Mouse (Mus musculus) layer of hippocampus, adult 8-10 months (tissue): ENCODE measurements around the gene Olfr1219. TPM values are rescaled to one million over a fixed set of nuclear protein-coding genes. Genes with fewer than 3 reads are reported as not detected.

Experiments used
- DNase-seq, 2 experiments: peaks; one replicate each; pipeline ENCODE4 v3.0.0; 2022; ENCODE audit warnings: low spot score in 2 of 2
- total RNA-seq, 4 experiments: library from RNA; stranded (reverse); gene quantifications; 2 replicates each; pipeline ENCODE4 v1.2.4; 2022

The Olfr1219 gene
- total RNA-seq = not detected

DNA sequence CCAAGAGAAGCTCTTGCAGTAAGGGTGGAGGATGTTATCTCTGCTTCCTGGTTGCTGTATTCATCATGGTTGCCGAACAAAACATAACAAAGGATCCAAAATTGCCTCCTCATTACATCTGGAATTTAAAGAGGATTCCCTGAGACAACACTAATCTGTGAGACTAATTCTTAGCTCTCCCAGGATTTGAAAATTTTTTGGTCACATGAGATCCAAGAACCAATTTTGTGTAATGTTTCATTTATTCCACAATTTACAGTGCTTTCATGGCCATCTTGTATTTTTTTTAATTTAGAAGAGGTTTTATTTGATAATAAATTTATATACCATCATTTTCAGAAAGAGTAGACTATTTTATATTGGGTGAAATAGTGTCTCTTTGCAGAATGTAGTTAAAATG, at the start of gene Olfr1219:
TSS of gene Olfr1219 (minus strand) at position 101 of the 400 bp plus-strand sequence.
- no peak for DNase-seq

DNA sequence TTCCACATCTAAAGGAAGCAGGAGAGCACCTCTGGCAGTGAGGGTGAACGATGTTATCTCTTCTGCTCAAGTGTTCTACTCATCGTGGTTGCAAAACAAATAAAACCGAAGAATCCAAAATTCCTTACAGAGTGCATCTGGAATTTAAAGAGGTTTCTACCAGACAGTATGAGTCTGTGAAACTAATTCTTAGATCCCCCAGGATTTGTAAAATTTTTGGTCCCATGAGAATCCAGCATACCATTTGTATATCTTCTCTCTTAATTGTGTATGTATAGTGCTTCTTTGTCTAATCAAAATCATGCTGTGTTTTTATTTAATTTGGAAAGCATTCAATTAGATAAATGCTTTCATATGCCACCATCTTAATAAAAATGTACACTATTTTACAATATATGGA, 49.6 kb upstream of the Olfr1219 start, which contains the start of gene Olfr1222:
TSS of gene Olfr1222 (minus strand) at position 101 of the 400 bp plus-strand sequence.
- no peak for DNase-seq

DNA sequence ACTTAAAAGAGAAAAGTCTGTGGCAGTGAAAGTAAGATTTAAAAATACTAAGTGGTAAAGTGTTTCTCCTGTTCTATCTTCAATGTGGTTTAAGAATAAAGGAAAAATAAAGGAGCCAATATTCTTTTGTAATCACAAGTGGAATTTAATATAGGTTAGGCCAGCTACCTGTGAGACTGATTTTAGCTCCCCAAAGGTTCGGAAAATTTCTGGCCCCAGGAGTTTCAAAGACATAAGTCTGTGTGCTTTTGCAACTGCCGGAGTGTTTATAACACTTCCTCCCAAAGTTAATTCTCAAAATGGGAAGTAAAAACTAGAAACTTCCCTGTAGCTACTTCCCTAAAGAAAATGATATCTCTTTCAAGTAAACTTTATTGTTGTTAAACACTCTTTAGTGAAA, 33.9 kb upstream of the Olfr1219 start, which contains the start of gene Olfr1221:
TSS of gene Olfr1221 (minus strand) at position 101 of the 400 bp plus-strand sequence.
- no peak for DNase-seq

- no peak for DNase-seq
These were observed 23.4 kb upstream of the Olfr1219 start, which contains the start of gene Olfr1220 for GRCm38 (mm10) chr2:89106735-89107134. Gene Olfr1220 (minus strand): TSS chr2:89106835.

DNA sequence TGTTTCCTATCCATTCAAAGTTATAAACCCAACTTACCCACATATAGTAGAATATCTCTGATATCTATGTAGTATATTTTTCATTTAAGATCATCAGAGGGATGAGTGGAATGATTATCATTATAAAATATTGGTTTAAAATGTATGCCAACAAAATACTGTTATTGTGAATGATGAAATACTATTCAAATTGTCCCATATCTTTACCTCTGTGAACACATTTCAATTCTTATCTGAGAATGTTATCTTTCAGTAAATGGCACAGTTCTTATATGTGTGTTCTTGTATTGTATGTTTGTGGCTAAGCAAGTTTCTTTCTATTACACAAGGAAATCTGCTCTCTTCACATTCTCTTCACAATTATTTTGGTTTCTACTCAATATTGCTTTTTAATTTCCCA, 22.3 kb upstream of the Olfr1219 start:
- DNase-seq = no peak

DNA sequence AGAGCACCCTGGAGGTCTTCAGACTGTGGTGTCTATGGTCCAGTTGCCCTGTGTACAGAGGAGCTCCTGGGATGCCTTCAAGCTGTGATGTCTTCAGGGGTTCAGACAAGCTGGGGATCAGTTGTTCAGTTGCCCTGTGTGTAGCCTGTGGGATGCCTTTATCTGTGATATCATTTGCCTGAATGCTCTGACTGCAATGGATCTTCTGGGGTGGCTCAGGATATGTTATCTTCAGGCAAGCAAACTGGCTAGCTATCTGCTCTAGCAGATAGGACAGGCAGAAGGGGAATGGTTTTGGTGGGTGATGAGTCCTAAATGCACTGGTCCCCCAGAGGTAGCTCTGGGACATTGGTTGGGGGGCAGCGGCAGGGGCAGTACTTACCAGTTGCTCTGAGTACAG, 10.5 kb upstream of the Olfr1219 start:
- no peak for DNase-seq

DNA sequence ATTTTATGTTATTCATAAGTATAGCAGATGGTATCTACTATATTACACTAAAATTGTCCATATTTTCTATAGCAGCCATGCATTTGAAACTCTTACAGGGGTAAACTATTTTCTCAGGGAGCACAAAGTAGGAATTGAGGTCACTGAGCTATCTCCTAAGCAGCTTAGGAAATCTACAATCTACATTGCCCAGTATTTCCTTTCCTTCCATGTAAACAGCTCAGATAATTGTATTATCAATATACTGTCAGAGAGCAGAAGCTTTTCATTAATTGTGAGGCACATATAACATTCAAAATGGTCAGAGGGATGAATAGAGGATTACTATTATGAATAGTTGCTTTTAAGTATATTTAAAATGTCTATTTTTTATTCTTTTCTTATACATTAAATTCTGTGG, 1.8 kb downstream of the Olfr1219 start:
- no peak for DNase-seq

- no peak for DNase-seq
These were observed 22.2 kb downstream of the Olfr1219 start, which contains the start of gene Olfr1218 for GRCm38 (mm10) chr2:89061087-89061486. Gene Olfr1218 (minus strand): TSS chr2:89061187.

DNA sequence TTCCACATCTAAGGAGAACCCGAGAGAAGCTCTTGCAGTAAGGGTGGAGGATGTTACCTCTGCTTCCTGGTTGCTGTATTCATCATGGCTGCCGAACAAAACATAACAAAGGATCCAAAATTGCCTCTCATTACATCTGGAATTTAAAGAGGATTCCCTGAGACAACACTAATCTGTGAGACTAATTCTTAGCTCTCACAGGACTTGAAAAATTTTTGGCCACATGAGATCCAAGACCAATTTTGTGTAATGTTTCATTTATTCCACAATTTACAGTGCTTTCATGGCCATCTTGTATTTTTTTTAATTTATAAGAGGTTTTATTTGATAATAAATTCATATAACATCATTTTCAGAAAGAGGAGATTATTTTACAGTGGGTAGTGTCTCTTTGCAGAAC, 51.3 kb downstream of the Olfr1219 start, which contains the start of gene Olfr1217:
TSS of gene Olfr1217 (minus strand) at position 101 of the 400 bp plus-strand sequence.
- DNase-seq = no peak

Other genes with a start within 250 kb of the Olfr1219 start
- gene Olfr1204, start 234.2 kb downstream of the Olfr1219 start, total RNA-seq = not detected
- gene Olfr1206, start 220.3 kb downstream of the Olfr1219 start, total RNA-seq = not detected
- not detected for gene Olfr1208, start 181.2 kb downstream of the Olfr1219 start, total RNA-seq
- gene Olfr1209, start 168.4 kb downstream of the Olfr1219 start, total RNA-seq = not detected
- not detected for gene Olfr1211, start 145.4 kb downstream of the Olfr1219 start, total RNA-seq
- gene Olfr1212, start 129.5 kb downstream of the Olfr1219 start, total RNA-seq = not detected
- gene Gm13762, start 103.2 kb downstream of the Olfr1219 start, total RNA-seq = not detected
- not detected for gene Olfr1214, start 90.9 kb downstream of the Olfr1219 start, total RNA-seq
- not detected for gene Olfr1215, start 76.5 kb downstream of the Olfr1219 start, total RNA-seq
- gene Olfr1216, start 65.2 kb downstream of the Olfr1219 start, total RNA-seq = not detected
- gene Olfr1217, start 51.4 kb downstream of the Olfr1219 start, total RNA-seq = not detected
- gene Olfr1218, start 22.3 kb downstream of the Olfr1219 start, total RNA-seq = not detected
- gene Olfr1220, start 23.3 kb upstream of the Olfr1219 start, total RNA-seq = not detected
- gene Olfr1221, start 33.8 kb upstream of the Olfr1219 start, total RNA-seq = not detected
- not detected for gene Olfr1222, start 49.5 kb upstream of the Olfr1219 start, total RNA-seq
- gene Olfr1223, start 68.0 kb upstream of the Olfr1219 start, total RNA-seq = not detected
- gene Olfr1224-ps1, start 80.6 kb upstream of the Olfr1219 start, total RNA-seq = not detected
- gene Olfr1225, start 91.2 kb upstream of the Olfr1219 start, total RNA-seq = not detected
- not detected for gene Olfr1226, start 116.5 kb upstream of the Olfr1219 start, total RNA-seq
- gene Olfr1228, start 170.5 kb upstream of the Olfr1219 start, total RNA-seq = not detected
- gene Olfr1229, start 204.5 kb upstream of the Olfr1219 start, total RNA-seq = not detected
- not detected for gene Olfr1230, start 213.8 kb upstream of the Olfr1219 start, total RNA-seq
- gene Olfr1231, start 223.6 kb upstream of the Olfr1219 start, total RNA-seq = not detected
- not detected for gene Olfr1232, start 246.2 kb upstream of the Olfr1219 start, total RNA-seq